Mouse (Mus musculus) ES-Bruce4 (cell line): Measurements from ENCODE around the gene Zbtb18. TPM values are rescaled to one million over a fixed set of nuclear protein-coding genes. Genes with fewer than 3 reads are reported as not detected.

Experiments
- H3K27ac ChIP-seq: 2 replicates; pipeline ENCODE4 v1.5.1; 2012; ENCODE audit warnings: low read length, inconsistent platforms; ENCODE audit not compliant: insufficient read depth
- H3K27me3 ChIP-seq: 2 replicates; pipeline ENCODE4 v1.6.1; 2012; ENCODE audit warnings: mild to moderate bottlenecking, low read length, inconsistent platforms; ENCODE audit not compliant: control insufficient read depth, poor library complexity, insufficient read depth, severe bottlenecking
- H3K36me3 ChIP-seq: 2 replicates; pipeline ENCODE4 v1.6.1; 2012; ENCODE audit warnings: inconsistent platforms, mild to moderate bottlenecking, low read length, moderate library complexity; ENCODE audit not compliant: control insufficient read depth, poor library complexity, insufficient read depth, severe bottlenecking
- H3K4me1 ChIP-seq: one replicate; pipeline ENCODE4 v1.8.1; 2011; ENCODE audit warnings: low read length; ENCODE audit not compliant: control insufficient read depth, insufficient read depth
- H3K4me3 ChIP-seq: 2 replicates; pipeline ENCODE4 v1.5.1; 2011; ENCODE audit warnings: low read depth, mild to moderate bottlenecking, low read length
- H3K9ac ChIP-seq: 2 replicates; pipeline ENCODE4 v1.6.1; 2012; ENCODE audit warnings: low read depth, mild to moderate bottlenecking, inconsistent platforms; ENCODE audit not compliant: poor library complexity, severe bottlenecking
- H3K9me3 ChIP-seq: replicated peaks from 2 replicates; pipeline ENCODE4 v1.6.1; 2012; ENCODE audit warnings: mild to moderate bottlenecking, low read length, inconsistent platforms; ENCODE audit not compliant: control insufficient read depth, poor library complexity, insufficient read depth, severe bottlenecking
- CTCF ChIP-seq: IDR thresholded peaks from one replicate; pipeline ENCODE4 v1.8.1; 2011; ENCODE audit warnings: low read depth, low read length
- EP300 ChIP-seq: IDR thresholded peaks from 2 replicates; pipeline ENCODE4 v1.6.1; 2011; ENCODE audit warnings: low read depth, low read length; ENCODE audit not compliant: insufficient read depth
- POLR2A ChIP-seq: IDR thresholded peaks from one replicate; pipeline ENCODE4 v1.8.1; 2011; ENCODE audit warnings: low read length; ENCODE audit not compliant: insufficient read depth
- polyA plus RNA-seq: library from polyadenylated mRNA; stranded (reverse); fragments of >200 nt; gene quantifications from 2 replicates; pipeline ENCODE4 v1.2.4, GENCODE M21; 2011; ENCODE audit warnings: low read depth; ENCODE audit not compliant: missing spikeins, insufficient read depth, insufficient read length

The Zbtb18 gene
- polyA plus RNA-seq, 1 experiment, result 21.3 TPM

- H3K9me3 ChIP-seq, result no peaks in the 10 kb centered on the region
Measured at GRCm38 (mm10) chr1:177440411-177440810, 1.7 kb upstream of the Zbtb18 start.

DNA sequence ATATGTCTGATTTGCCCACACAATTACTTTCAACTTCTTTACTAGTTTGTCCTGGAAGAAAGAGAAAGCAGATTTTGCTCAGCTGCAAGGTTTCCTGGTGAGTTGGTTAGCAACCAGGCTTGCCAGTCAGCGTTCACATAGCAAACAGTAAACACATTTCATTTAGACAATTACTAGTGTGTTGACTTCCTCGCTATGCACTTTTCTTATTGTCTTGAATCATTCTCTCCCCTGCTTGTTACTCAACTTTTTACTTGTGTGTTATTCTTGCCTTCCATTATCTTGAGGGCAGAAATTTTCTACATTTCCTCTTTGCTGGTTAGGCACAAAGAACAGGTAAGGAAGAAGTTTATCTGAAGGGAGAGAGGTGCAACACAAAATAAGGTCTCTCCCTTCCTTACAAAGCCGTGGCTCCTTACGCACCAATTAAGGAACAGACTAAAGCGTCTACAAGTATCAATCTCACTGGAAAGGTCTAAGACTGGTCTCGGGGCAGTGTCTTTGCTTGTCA, 1.1 kb upstream of the Zbtb18 start:
- H3K27ac ChIP-seq, result peak overlapping the region; percentile 9; the same call in 1 of the 2 replicates

More at GRCm38 (mm10) chr1:177440411-177440810, 1.7 kb upstream of the Zbtb18 start:
- no peaks in the 10 kb centered on the region for H3K36me3 ChIP-seq
- no peaks in the 10 kb centered on the region for H3K4me1 ChIP-seq
- no peak overlapping the region for H3K4me3 ChIP-seq
- no peak for TF ChIP-seq POLR2A
- no peak for TF ChIP-seq EP300
- TF ChIP-seq CTCF, result no peak
- no peak overlapping the region for H3K9ac ChIP-seq
- H3K27ac ChIP-seq, result no peak overlapping the region
- no peaks in the 10 kb centered on the region for H3K27me3 ChIP-seq

GRCm38 (mm10) chr1:177441492-177442195, 507 bp upstream of the Zbtb18 start:
- Histone ChIP-seq H3K36me3 (no peaks in the 10 kb centered on the region), H3K4me3 (peak overlapping the region; percentile 91), H3K27me3 (no peaks in the 10 kb centered on the region), H3K9ac (peak overlapping the region; percentile 68), H3K9me3 (no peaks in the 10 kb centered on the region), H3K4me1 (no peaks in the 10 kb centered on the region), H3K27ac (peak overlapping the region; percentile 9; the same call in 1 of the 2 replicates)
- TF ChIP-seq EP300 (no peak), CTCF (no peak), POLR2A (no peak)

More for the DNA sequence above, 1.1 kb upstream of the Zbtb18 start:
- Histone ChIP-seq H3K9ac (peak overlapping the region; percentile 68), H3K4me3 (peak overlapping the region; percentile 91), H3K9me3 (no peaks in the 10 kb centered on the region), H3K36me3 (no peaks in the 10 kb centered on the region), H3K27me3 (no peaks in the 10 kb centered on the region), H3K4me1 (no peaks in the 10 kb centered on the region)
- TF ChIP-seq POLR2A (no peak), CTCF (no peak), EP300 (no peak)

GRCm38 (mm10) chr1:177442821-177443723, 921 bp downstream of the Zbtb18 start:
- Histone ChIP-seq H3K27me3 (no peaks in the 10 kb centered on the region), H3K27ac (no peak overlapping the region), H3K4me1 (no peaks in the 10 kb centered on the region), H3K9me3 (no peaks in the 10 kb centered on the region), H3K9ac (peak overlapping the region; percentile 96), H3K4me3 (peak overlapping the region; percentile 97), H3K36me3 (no peaks in the 10 kb centered on the region)
- TF ChIP-seq EP300, result no peak
- TF ChIP-seq POLR2A, result no peak
- no peak for TF ChIP-seq CTCF

- H3K27me3 ChIP-seq, result no peaks in the 10 kb centered on the region
- H3K4me3 ChIP-seq, result no peak overlapping the region
- no peak overlapping the region for H3K27ac ChIP-seq
- H3K9ac ChIP-seq, result peak overlapping the region; percentile 96; the same call in 1 of the 2 replicates
- TF ChIP-seq CTCF (no peak), POLR2A (no peak), EP300 (no peak)
- H3K4me1 ChIP-seq, result no peaks in the 10 kb centered on the region
- H3K9me3 ChIP-seq, result no peaks in the 10 kb centered on the region
- H3K36me3 ChIP-seq, result no peaks in the 10 kb centered on the region
Measured at GRCm38 (mm10) chr1:177443724-177444482, 1.8 kb downstream of the Zbtb18 start.
